Mouse (Mus musculus) C2C12 (cell line): ENCODE data around the gene Asb13.

ENCODE experiments used
- CTCF ChIP-seq: IDR thresholded peaks from one replicate; pipeline ENCODE4 v1.5.1; 2011; ENCODE audit not compliant: control insufficient read depth, insufficient read depth, insufficient read length
- USF1 ChIP-seq: IDR thresholded peaks from one replicate; pipeline ENCODE4 v1.6.1; 2011; ENCODE audit warnings: low read depth, mild to moderate bottlenecking, control low read depth, moderate library complexity

DNA sequence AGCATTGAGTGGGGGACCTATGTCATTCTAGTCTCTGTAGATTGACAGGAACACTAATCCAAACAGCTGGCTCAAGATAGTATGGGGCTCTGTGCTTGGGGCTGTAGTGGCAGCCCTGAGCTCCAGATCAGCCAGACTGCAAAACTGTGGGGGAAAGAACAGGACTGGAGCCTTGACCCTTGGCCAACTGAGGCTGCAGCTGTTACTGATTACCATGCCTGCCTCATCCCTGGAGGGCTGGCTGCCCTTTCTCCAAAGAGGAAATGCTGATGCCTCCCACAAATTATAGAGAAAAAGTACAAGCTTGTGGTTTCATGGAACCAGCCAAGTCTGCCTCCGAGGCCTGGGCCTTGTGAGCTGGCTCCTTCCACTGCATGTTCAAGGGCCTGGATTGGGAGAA is 36.2 kb downstream of the Asb13 start:
- TF ChIP-seq USF1 = no peak
- no peak for TF ChIP-seq CTCF
